Mouse (Mus musculus) neural tube, embryonic 14.5 days (tissue): Measurements from ENCODE around the gene Stard9. TPM values are rescaled to one million over a fixed set of nuclear protein-coding genes. Genes with fewer than 3 reads are reported as not detected.

ENCODE experiments used
- ATAC-seq: fragments of 200-750 bp; cut with Nextera tagmentation; 2 replicates; pipeline ENCODE4 v1.8.0; 2017; ENCODE audit warnings: low read depth, mild to moderate bottlenecking, moderate TSS enrichment, moderate library complexity
- H3K27ac ChIP-seq: fragments of 300-500 bp; sonication (generic); 2 replicates; pipeline ENCODE4 v1.5.1; 2014; ENCODE audit warnings: low read depth, mild to moderate bottlenecking, control low read depth, low read length, moderate library complexity, mixed read lengths
- H3K27me3 ChIP-seq: fragments of 300-500 bp; sonication (generic); 2 replicates; pipeline ENCODE4 v1.6.1; 2014; ENCODE audit warnings: low read length; ENCODE audit not compliant: control insufficient read depth, insufficient read depth
- H3K36me3 ChIP-seq: fragments of 300-500 bp; sonication (generic); 2 replicates; pipeline ENCODE4 v1.6.1; 2014; ENCODE audit warnings: low read length, mixed read lengths; ENCODE audit not compliant: control insufficient read depth, insufficient read depth
- H3K4me1 ChIP-seq: fragments of 300-500 bp; sonication (generic); 2 replicates; pipeline ENCODE4 v1.6.1; 2014; ENCODE audit warnings: low read length; ENCODE audit not compliant: control insufficient read depth, insufficient read depth
- H3K4me2 ChIP-seq: fragments of 300-500 bp; sonication (generic); 2 replicates; pipeline ENCODE4 v1.6.1; 2014; ENCODE audit warnings: mild to moderate bottlenecking, low read depth, low read length, control low read depth
- H3K4me3 ChIP-seq: fragments of 300-500 bp; sonication (generic); 2 replicates; pipeline ENCODE4 v1.5.1; 2014; ENCODE audit warnings: low read depth, low read length, control low read depth, mixed read lengths
- H3K9ac ChIP-seq: fragments of 300-500 bp; sonication (generic); replicated peaks from 2 replicates; pipeline ENCODE4 v1.6.1; 2014; ENCODE audit warnings: low read depth, mild to moderate bottlenecking, control low read depth, low read length, mixed read lengths
- H3K9me3 ChIP-seq: fragments of 300-500 bp; sonication (generic); 2 replicates; pipeline ENCODE4 v1.6.1; 2016; ENCODE audit warnings: low read length; ENCODE audit not compliant: control insufficient read depth
- WGBS: fragments of 180-500 bp; shearing (Covaris S2); extraction: QIAGEN DNeasy Blood & Tissue Kit; methylation state at CpG from one replicate; pipeline ENCODE4 v1.1.7; 2014; 5-methylcytosine and 5-hydroxymethylcytosine counted together
- polyA plus RNA-seq: library from polyadenylated mRNA; unstranded; fragments of >200 nt; fragmentation: Nextera tagmentation; extraction: Ambion mirVana; gene quantifications from 2 replicates; pipeline ENCODE4 v1.2.1, GENCODE M21; 2014

Stard9 gene
- polyA plus RNA-seq, 1 experiment from 2014 or later, result 7.9 TPM

DNA sequence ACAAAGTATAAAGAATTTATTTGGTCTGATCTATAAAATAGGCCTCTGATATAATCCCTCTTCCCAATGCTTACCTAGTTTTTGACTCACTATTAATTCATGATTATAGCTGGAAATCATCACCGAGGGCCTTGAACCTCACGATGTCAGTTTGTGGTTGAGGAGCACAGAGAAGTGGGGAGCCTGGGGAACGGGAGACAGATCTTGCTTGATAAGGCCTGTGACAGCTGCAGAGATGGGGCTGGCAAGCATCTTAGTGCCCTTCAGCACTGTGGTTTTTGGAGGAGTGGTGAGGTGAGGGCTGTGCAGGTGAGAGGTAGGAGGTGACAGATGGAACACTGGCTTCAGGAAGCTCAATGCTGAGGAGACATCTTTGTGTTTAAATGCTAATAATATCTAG, 81.2 kb downstream of the Stard9 start:
- Histone ChIP-seq H3K9ac (no peak overlapping the region), H3K4me3 (no peak overlapping the region), H3K27ac (no peak overlapping the region), H3K27me3 (no peaks in the 10 kb centered on the region), H3K4me2 (no peak overlapping the region), H3K36me3 (peaks cover 10% of the 10 kb centered on the region), H3K9me3 (no peaks in the 10 kb centered on the region), H3K4me1 (no peaks in the 10 kb centered on the region)
- WGBS, result 93% methylated on average over 3 of the region's 3 CpGs
- ATAC-seq, result no peak

DNA sequence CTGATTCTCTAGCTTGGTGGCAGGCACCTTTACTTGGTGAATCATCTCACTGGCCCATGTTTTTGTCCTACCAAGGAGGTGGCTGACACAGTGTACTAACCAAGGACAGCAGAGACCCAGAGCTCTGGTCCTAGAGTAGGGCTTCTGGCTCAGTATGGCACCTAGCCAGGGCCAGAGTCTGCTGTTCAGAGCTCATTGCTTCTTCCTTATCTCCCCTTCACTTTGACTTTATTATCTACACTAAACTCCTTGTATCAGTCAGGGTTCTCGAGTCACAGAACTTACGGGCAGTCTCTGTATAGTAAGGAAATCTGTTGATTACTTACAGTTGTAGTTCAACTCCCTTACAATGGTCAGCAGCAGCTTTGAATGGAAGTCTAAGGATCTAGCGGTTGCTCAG, 82.0 kb downstream of the Stard9 start:
- H3K4me2 ChIP-seq, result no peak overlapping the region
- no peak overlapping the region for H3K27ac ChIP-seq
- peaks cover 10% of the 10 kb centered on the region for H3K36me3 ChIP-seq
- H3K4me1 ChIP-seq, result no peaks in the 10 kb centered on the region
- no peak overlapping the region for H3K9ac ChIP-seq
- ATAC-seq, result no peak
- H3K4me3 ChIP-seq, result no peak overlapping the region
- no peaks in the 10 kb centered on the region for H3K27me3 ChIP-seq
- H3K9me3 ChIP-seq, result no peaks in the 10 kb centered on the region
- WGBS, result 90% methylated on average over 3 of the region's 3 CpGs

DNA sequence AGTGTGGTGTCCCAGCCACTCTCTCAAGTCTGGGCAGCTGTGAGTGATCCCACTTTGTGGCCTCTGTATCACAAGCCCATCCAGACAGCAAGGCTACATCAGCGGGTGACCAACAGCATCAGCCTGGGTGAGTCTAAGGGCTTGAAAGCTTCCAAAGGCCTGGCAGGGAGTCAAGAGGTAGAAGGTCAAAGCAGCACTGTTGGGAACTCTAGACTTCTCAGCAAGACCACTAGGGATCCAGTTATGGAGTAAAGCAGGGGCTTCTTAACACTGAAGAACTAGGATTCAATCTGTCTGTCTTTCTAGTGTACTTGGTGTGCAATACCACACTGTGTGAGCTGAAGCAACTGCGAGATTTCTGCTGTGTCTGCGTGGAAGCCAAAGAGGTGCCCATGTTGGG, 84.5 kb downstream of the Stard9 start:
- Histone ChIP-seq H3K36me3 (peaks cover 26% of the 10 kb centered on the region), H3K4me1 (no peaks in the 10 kb centered on the region), H3K27me3 (no peaks in the 10 kb centered on the region), H3K27ac (no peak overlapping the region), H3K9me3 (no peaks in the 10 kb centered on the region), H3K9ac (no peak overlapping the region), H3K4me2 (no peak overlapping the region), H3K4me3 (no peak overlapping the region)
- 97% methylated on average over 3 of the region's 3 CpGs for WGBS
- ATAC-seq, result no peak

DNA sequence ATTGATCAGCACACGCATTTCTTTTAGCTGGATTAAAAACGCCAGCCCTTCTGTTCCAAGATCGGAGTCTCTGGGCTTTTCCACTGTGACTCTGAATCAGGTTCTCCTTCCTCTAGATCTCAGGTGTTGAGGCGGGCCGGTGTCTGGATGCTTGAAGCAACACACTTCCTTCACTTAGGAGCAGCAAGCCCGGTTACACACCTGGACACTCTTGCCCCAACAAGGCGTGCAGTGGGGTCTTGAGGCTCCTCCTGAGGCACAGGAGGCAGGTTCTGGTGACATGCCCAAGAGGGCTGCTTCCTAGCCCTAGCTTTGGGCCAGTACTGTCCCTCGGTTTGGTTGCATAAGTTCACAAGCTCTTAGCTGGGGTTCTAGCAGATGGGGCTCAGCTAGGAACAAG, 89.6 kb downstream of the Stard9 start:
- Histone ChIP-seq H3K9ac (no peak overlapping the region), H3K9me3 (no peaks in the 10 kb centered on the region)
- WGBS, result 96% methylated on average over 8 of the region's 8 CpGs

DNA sequence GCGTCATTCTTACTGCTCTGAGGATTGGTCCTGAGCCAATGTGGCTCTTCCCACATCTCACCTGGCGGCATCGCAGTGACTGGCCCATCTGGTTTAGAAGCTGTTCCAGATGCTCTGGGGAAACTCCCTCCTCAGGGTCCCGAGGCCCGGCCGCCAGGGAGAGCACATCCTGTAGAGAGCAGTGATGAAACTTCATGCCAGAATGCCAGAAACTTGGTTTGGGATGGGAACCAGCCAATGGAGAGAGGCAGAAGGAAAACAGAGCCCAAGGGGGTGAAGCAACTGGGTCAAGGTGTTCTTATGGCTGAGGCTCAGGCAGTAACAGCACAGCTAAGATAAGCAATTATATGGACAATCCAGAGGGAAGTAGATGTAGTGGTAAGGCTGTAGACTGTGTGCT, 91.9 kb downstream of the Stard9 start:
- ATAC-seq, result no peak
- Histone ChIP-seq H3K4me3 (no peak overlapping the region), H3K9me3 (no peaks in the 10 kb centered on the region), H3K4me1 (no peaks in the 10 kb centered on the region), H3K9ac (no peak overlapping the region), H3K36me3 (peaks cover 81% of the 10 kb centered on the region), H3K27me3 (no peaks in the 10 kb centered on the region), H3K27ac (no peak overlapping the region), H3K4me2 (no peak overlapping the region)
- 90% methylated on average over 6 of the region's 6 CpGs for WGBS

More for the DNA sequence above, 89.6 kb downstream of the Stard9 start:
- Histone ChIP-seq H3K4me1 (no peaks in the 10 kb centered on the region), H3K4me2 (no peak overlapping the region), H3K36me3 (peaks cover 68% of the 10 kb centered on the region), H3K4me3 (no peak overlapping the region), H3K27me3 (no peaks in the 10 kb centered on the region), H3K27ac (no peak overlapping the region)
- ATAC-seq, result no peak

DNA sequence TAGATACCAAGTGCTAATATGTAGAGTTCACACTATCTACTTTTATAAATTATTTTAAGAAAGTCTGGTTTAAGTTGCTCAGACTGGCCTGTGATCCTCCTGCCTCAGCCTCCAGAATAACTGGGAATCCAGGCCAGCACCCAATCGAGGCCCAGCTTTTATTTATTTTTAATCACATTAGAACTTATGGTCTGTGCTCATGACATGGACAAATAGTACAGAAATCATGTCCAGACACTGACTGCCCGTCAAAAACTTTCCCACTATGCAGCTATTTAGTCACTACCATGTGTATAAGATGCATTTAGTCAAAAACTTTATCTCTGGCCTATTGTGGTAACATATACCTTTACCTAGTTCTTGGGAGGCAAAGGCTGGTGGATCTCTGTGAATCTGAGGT, 93.0 kb downstream of the Stard9 start:
- Histone ChIP-seq H3K27me3 (no peaks in the 10 kb centered on the region), H3K4me1 (no peaks in the 10 kb centered on the region), H3K36me3 (peaks cover 87% of the 10 kb centered on the region), H3K9me3 (no peaks in the 10 kb centered on the region), H3K4me3 (no peak overlapping the region), H3K4me2 (no peak overlapping the region), H3K9ac (no peak overlapping the region), H3K27ac (no peak overlapping the region)
- ATAC-seq, result no peak
- 92% methylated on average over 2 of the region's 2 CpGs for WGBS

- Histone ChIP-seq H3K27ac (no peak overlapping the region), H3K9me3 (no peaks in the 10 kb centered on the region), H3K27me3 (no peaks in the 10 kb centered on the region), H3K4me1 (no peaks in the 10 kb centered on the region), H3K4me2 (no peak overlapping the region), H3K4me3 (no peak overlapping the region), H3K9ac (no peak overlapping the region), H3K36me3 (peaks cover 87% of the 10 kb centered on the region)
- WGBS, result 70% methylated on average over 8 of the region's 8 CpGs
- ATAC-seq, result no peak
These were observed 93.6 kb downstream of the Stard9 start for GRCm38 (mm10) chr2:120722491-120722890.

GRCm38 (mm10) chr2:120723621-120724020, 94.7 kb downstream of the Stard9 start:
- H3K9ac ChIP-seq, result no peak overlapping the region
- no peak overlapping the region for H3K4me3 ChIP-seq
- no peaks in the 10 kb centered on the region for H3K9me3 ChIP-seq
- no peaks in the 10 kb centered on the region for H3K27me3 ChIP-seq
- H3K4me1 ChIP-seq, result peaks cover 5% of the 10 kb centered on the region
- H3K4me2 ChIP-seq, result no peak overlapping the region
- H3K27ac ChIP-seq, result no peak overlapping the region
- no peak for ATAC-seq
- H3K36me3 ChIP-seq, result peaks cover 89% of the 10 kb centered on the region
- WGBS, result 80% methylated on average over 4 of the region's 4 CpGs

DNA sequence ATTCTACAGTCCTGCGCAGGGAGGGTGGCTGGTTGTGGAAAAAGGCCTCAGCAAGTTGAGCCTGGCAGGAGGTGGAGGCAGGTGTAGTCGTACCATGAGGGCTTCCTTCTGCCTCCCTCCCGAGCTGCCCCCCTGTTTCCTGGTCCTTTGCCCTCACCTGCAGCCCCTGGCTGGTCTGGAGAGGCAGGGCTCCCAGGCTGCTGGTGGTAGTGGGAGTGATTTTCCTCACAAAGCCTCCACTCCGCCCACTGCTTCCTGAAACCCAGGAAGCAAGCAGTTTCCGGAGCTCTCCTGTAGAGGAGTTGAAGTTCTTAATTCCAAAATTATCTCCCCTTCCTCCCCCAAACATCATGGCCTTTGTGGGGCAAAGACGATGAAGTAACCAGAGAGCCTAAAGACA, 95.3 kb downstream of the Stard9 start:
- H3K9ac ChIP-seq, result no peak overlapping the region
- H3K4me1 ChIP-seq, result peaks cover 11% of the 10 kb centered on the region
- 88% methylated on average over 6 of the region's 6 CpGs for WGBS
- peaks cover 84% of the 10 kb centered on the region for H3K36me3 ChIP-seq
- H3K4me3 ChIP-seq, result no peak overlapping the region
- H3K4me2 ChIP-seq, result no peak overlapping the region
- H3K27ac ChIP-seq, result no peak overlapping the region
- H3K27me3 ChIP-seq, result no peaks in the 10 kb centered on the region
- H3K9me3 ChIP-seq, result no peaks in the 10 kb centered on the region
- no peak for ATAC-seq
